Comparison of ENCODE assay signal across 8 mouse cellular contexts in genomic region chr6:51545219-51545859, GRCm38 (mm10). TPM values are rescaled to one million over a fixed set of nuclear protein-coding genes. Genes with fewer than 3 reads are reported as not detected.
DNase-seq lines count a peak whose midpoint lies in the region; ATAC-seq and TF ChIP-seq lines count a peak whose summit lies in the region.

No protein-coding gene starts in this region.

- TF ChIP-seq CTCF in thymus, adult 2 months (IDR thresholded peaks at IDR 0.05; ENCODE audit: borderline replicate concordance, control insufficient read depth, extremely low read depth, insufficient read depth, low read length, poor library complexity), result no peak
- TF ChIP-seq CTCF in brain, embryonic 14.5 days (IDR thresholded peaks at IDR 0.05; ENCODE audit: borderline replicate concordance, extremely low read depth, insufficient read depth, insufficient read length), result no peak

- peak; percentile 61; the same call in 1 of the 2 replicates for ATAC-seq in lung, embryonic 16.5 days (ENCODE audit: low read depth)
- ATAC-seq in cerebellum, adult (ENCODE audit: insufficient number of reproducible peaks, low FRiP score, low TSS enrichment), result no peak

- no peaks in the 10 kb centered on the region for H3K9me3 ChIP-seq in lung, embryonic 16.5 days (ENCODE audit: control insufficient read depth, low read length)

- peak overlapping the region; percentile 19 for H3K4me2 ChIP-seq in lung, embryonic 16.5 days (ENCODE audit: low read depth, low read length)

- H3K36me3 ChIP-seq in thymus, adult 2 months (ENCODE audit: control insufficient read depth, insufficient read depth, low read length), result no peaks in the 10 kb centered on the region
- H3K36me3 ChIP-seq in lung, embryonic 16.5 days (ENCODE audit: control insufficient read depth, insufficient read depth, low read length), result no peaks in the 10 kb centered on the region

- WGBS in thymus, adult 2 months, result 4% methylated on average over 11 of the region's 11 CpGs
- WGBS in lung, embryonic 16.5 days, result 52% methylated on average over 11 of the region's 11 CpGs

- TF ChIP-seq POLR2A in thymus, adult 2 months (IDR thresholded peaks at IDR 0.05; ENCODE audit: control insufficient read depth, extremely low read depth, insufficient read depth, low read length, poor library complexity), result no peak
- TF ChIP-seq POLR2A in brain, embryonic 14.5 days (IDR thresholded peaks at IDR 0.05; ENCODE audit: borderline replicate concordance, extremely low read depth, insufficient read depth, insufficient read length, poor library complexity, severe bottlenecking), result no peak

- H3K4me3 ChIP-seq in thymus, adult 2 months (ENCODE audit: control insufficient read depth, insufficient read depth, low read length), result peak overlapping the region; percentile 39
- peak overlapping the region; percentile 24 for H3K4me3 ChIP-seq in lung, embryonic 16.5 days (ENCODE audit: low read length)

- H3K4me1 ChIP-seq in thymus, adult 2 months (replicated peaks; ENCODE audit: control insufficient read depth, insufficient read depth, low read length), result peaks cover 9% of the 10 kb centered on the region
- no peaks in the 10 kb centered on the region for H3K4me1 ChIP-seq in lung, embryonic 16.5 days (replicated peaks; ENCODE audit: control insufficient read depth, insufficient read depth, low read length)

- intact Hi-C loops in heart, postnatal 14 days (cut with DNase I), result no loop called here

- H3K27me3 ChIP-seq in thymus, adult 2 months (ENCODE audit: control insufficient read depth, insufficient read depth, low read length), result no peaks in the 10 kb centered on the region
- no peaks in the 10 kb centered on the region for H3K27me3 ChIP-seq in lung, embryonic 16.5 days (ENCODE audit: control insufficient read depth, insufficient read depth, low read depth, low read length)

- peak; percentile 23 for DNase-seq in thymus, adult 2 months
- no peak for DNase-seq in thymus, postnatal 14 days
- DNase-seq in brain, embryonic 14.5 days (ENCODE audit: low read depth), result peak; percentile 18
- peak; percentile 23 to 38 for DNase-seq in heart, postnatal 14 days
- DNase-seq in testis, postnatal 10 days (ENCODE audit: low spot score), result peak; percentile 53
- no peak for DNase-seq in c-Kit-positive CD71-positive TER-119-positive erythroid progenitor cells, embryonic 14.5 days (ENCODE audit: low spot score)

- peak overlapping the region; percentile 25; the same call in 1 of the 2 replicates for H3K27ac ChIP-seq in thymus, adult 2 months (ENCODE audit: control insufficient read depth, insufficient read depth, low read length)
- H3K27ac ChIP-seq in lung, embryonic 16.5 days (ENCODE audit: low read length), result peak overlapping the region; percentile 14; the same call in 1 of the 2 replicates

- peak overlapping the region; percentile 0; the same call in 1 of the 2 replicates for H3K9ac ChIP-seq in lung, embryonic 16.5 days (ENCODE audit: low read length)

RNA-seq across cellular contexts. Expression of gene Snx10, which starts 21.6 kb away (rescaled TPM):
- polyA plus RNA-seq in thymus, adult 2 months (2012; rRNA removed), result 4.0 and 4.3 TPM in 2 replicates
- polyA plus RNA-seq in brain, embryonic 14.5 days (2012; rRNA removed), result 16.5 and 23.0 TPM in 2 replicates
- 10 to 100 TPM in 1 of 2 experiments, 1 to 10 TPM in 1; 7.3 to 10.8 TPM for total RNA-seq in heart, postnatal 14 days (2021)
- 14.1 and 14.4 TPM in 2 replicates for polyA plus RNA-seq in lung, embryonic 16.5 days (2015; fragmentation: Nextera tagmentation; extraction: Ambion mirVana)

Comparison
In these comparisons a context has a peak if more than half of its experiments do, and no peak if none do; other contexts are left out.
1. DNase-seq: peak in thymus, adult 2 months (single experiment), brain, embryonic 14.5 days (single experiment), heart, postnatal 14 days (2 of 2) and testis, postnatal 10 days (single experiment); none in thymus, postnatal 14 days (single experiment) and c-Kit-positive CD71-positive TER-119-positive erythroid progenitor cells, embryonic 14.5 days (single experiment).